25 mouse cellular contexts compared by ENCODE assay signal in genomic region chr7:140247216-140247615, GRCm38 (mm10). TPM values are rescaled to one million over a fixed set of nuclear protein-coding genes. Genes with fewer than 3 reads are reported as not detected.
A peak's percentile ranks its signal among the peaks of the same experiment; 100 is the strongest.
DNase-seq lines count a peak whose midpoint lies in the region; ATAC-seq and TF ChIP-seq lines count a peak whose summit lies in the region.
"Had no signal": no experiment of that assay in that cellular context is flagged by ENCODE, and none has a peak within 500 bp of the region (broad histone marks: within the 10 kb centered on the region; RNA-seq: fewer than 3 reads in every experiment).

5830411N06Rik (plus strand) TSS chr7:140247284.

- H3K4me3 ChIP-seq in kidney, embryonic 14.5 days (ENCODE audit: low read length) = no peak within 1 kb of the TSS
- no peak within 1 kb of the TSS for H3K4me3 ChIP-seq in thymus, adult 2 months (ENCODE audit: control insufficient read depth, insufficient read depth, low read length)
- H3K4me3 ChIP-seq: embryonic facial prominence, embryonic 13.5 days; embryonic facial prominence, embryonic 15.5 days; erythroblast, embryonic 14.5 days; forebrain, embryonic 10.5 days; forebrain, embryonic 12.5 days had no signal

- no peaks in the 10 kb centered on the region for H3K27me3 ChIP-seq in kidney, embryonic 14.5 days (ENCODE audit: control insufficient read depth, insufficient read depth, low read length)
- H3K27me3 ChIP-seq in thymus, adult 2 months (ENCODE audit: control insufficient read depth, insufficient read depth, low read length) = no peaks in the 10 kb centered on the region
- H3K27me3 ChIP-seq: embryonic facial prominence, embryonic 13.5 days; embryonic facial prominence, embryonic 15.5 days; forebrain, embryonic 12.5 days had no signal

- TF ChIP-seq POLR2A in thymus, adult 2 months (IDR thresholded peaks at IDR 0.05; ENCODE audit: control insufficient read depth, extremely low read depth, insufficient read depth, low read length, poor library complexity) = no peak

- H3K9ac ChIP-seq in kidney, embryonic 14.5 days (ENCODE audit: low read depth, low read length) = no peak within 1 kb of the TSS
- H3K9ac ChIP-seq: embryonic facial prominence, embryonic 13.5 days; embryonic facial prominence, embryonic 15.5 days; forebrain, embryonic 12.5 days had no signal

- ATAC-seq in kidney, embryonic 14.5 days (ENCODE audit: low FRiP score, low TSS enrichment) = no peak
- ATAC-seq: forebrain, embryonic 14.5 days had no signal

- H3K36me3 ChIP-seq in kidney, embryonic 14.5 days (ENCODE audit: control insufficient read depth, insufficient read depth, low read length) = no peaks in the 10 kb centered on the region
- H3K36me3 ChIP-seq in thymus, adult 2 months (ENCODE audit: control insufficient read depth, insufficient read depth, low read length) = no peaks in the 10 kb centered on the region
- H3K36me3 ChIP-seq: embryonic facial prominence, embryonic 13.5 days; embryonic facial prominence, embryonic 15.5 days; forebrain, embryonic 10.5 days; forebrain, embryonic 12.5 days had no signal

- H3K27ac ChIP-seq in kidney, embryonic 14.5 days (ENCODE audit: low read depth, low read length) = no peak within 1 kb of the TSS
- no peak within 1 kb of the TSS for H3K27ac ChIP-seq in thymus, adult 2 months (ENCODE audit: control insufficient read depth, insufficient read depth, low read length)
- H3K27ac ChIP-seq: embryonic facial prominence, embryonic 13.5 days; embryonic facial prominence, embryonic 15.5 days; forebrain, embryonic 10.5 days; forebrain, embryonic 12.5 days had no signal

- no peak within 1 kb of the TSS for H3K4me2 ChIP-seq in kidney, embryonic 14.5 days (replicated peaks; ENCODE audit: low read depth, low read length)
- H3K4me2 ChIP-seq: embryonic facial prominence, embryonic 13.5 days; embryonic facial prominence, embryonic 15.5 days; forebrain, embryonic 12.5 days had no signal

- peak; percentile 13 for DNase-seq in kidney, adult 11 months
- DNase-seq in kidney, adult 8-10 months = peak; percentile 5 to 33
- DNase-seq in kidney, postnatal 10 days = no peak
- DNase-seq in thymus, adult 2 months = no peak
- DNase-seq in thymus, postnatal 14 days = no peak
- DNase-seq: adrenal gland, adult 2 months; adrenal gland, postnatal 10 days; adrenal gland, postnatal 25 days; cerebellum, adult 11 months; cerebellum, adult 18-20 months; cerebellum, adult 8-10 months; cerebellum, adult 9-11 months; cerebellum, postnatal 14 days; cerebellum, postnatal 36 days; embryo, embryonic 11 days had no signal

- WGBS in kidney, embryonic 14.5 days = 78% methylated on average over 4 of the region's 4 CpGs
- WGBS in thymus, adult 2 months = 80% methylated on average over 4 of the region's 4 CpGs

- H3K9me3 ChIP-seq in kidney, embryonic 14.5 days (ENCODE audit: control insufficient read depth, low read length) = no peaks in the 10 kb centered on the region; the same call in 1 of the 2 replicates
- H3K9me3 ChIP-seq: embryonic facial prominence, embryonic 13.5 days; embryonic facial prominence, embryonic 15.5 days; forebrain, embryonic 12.5 days had no signal

- no peaks in the 10 kb centered on the region for H3K4me1 ChIP-seq in kidney, embryonic 14.5 days (ENCODE audit: control insufficient read depth, insufficient read depth, low read length)
- H3K4me1 ChIP-seq in thymus, adult 2 months (replicated peaks; ENCODE audit: control insufficient read depth, insufficient read depth, low read length) = no peaks in the 10 kb centered on the region
- H3K4me1 ChIP-seq: embryonic facial prominence, embryonic 13.5 days; embryonic facial prominence, embryonic 15.5 days; forebrain, embryonic 10.5 days; forebrain, embryonic 12.5 days had no signal

- no peak for TF ChIP-seq CTCF in thymus, adult 2 months (IDR thresholded peaks at IDR 0.05; ENCODE audit: borderline replicate concordance, control insufficient read depth, extremely low read depth, insufficient read depth, low read length, poor library complexity)

RNA-seq across cellular contexts. Expression of gene 5830411N06Rik, which starts in this region (rescaled TPM):
- polyA plus RNA-seq in kidney, embryonic 14.5 days (2014; fragmentation: Nextera tagmentation; extraction: Ambion mirVana) = not detected in 2 replicates
- 21.4 and 23.9 TPM in 2 replicates for polyA plus RNA-seq in thymus, adult 2 months (2012; rRNA removed)
- polyA plus RNA-seq: adrenal gland, adult 2 months; brain, embryonic 14.5 days; C2C12; embryonic facial prominence, embryonic 11.5 days; embryonic facial prominence, embryonic 13.5 days; embryonic facial prominence, embryonic 15.5 days; erythroblast, embryonic 14.5 days; forebrain, embryonic 10.5 days; forebrain, embryonic 12.5 days; forebrain, embryonic 14.5 days had no signal

Comparison
In these comparisons a context has a peak if more than half of its experiments do, and no peak if none do; other contexts are left out.
1. RNA of gene 5830411N06Rik (polyA plus RNA-seq): 21.4 to 23.9 TPM in thymus, adult 2 months; not detected in kidney, embryonic 14.5 days; every median in the first group is over 10 times any median in the second.
2. DNase-seq: peak in kidney, adult 11 months (single experiment) and kidney, adult 8-10 months (2 of 2); none in kidney, postnatal 10 days (single experiment), thymus, adult 2 months (single experiment) and thymus, postnatal 14 days (single experiment).